Mouse (Mus musculus): ENCODE measurements around the gene Vsx1. TPM values are rescaled to one million over a fixed set of nuclear protein-coding genes. Genes with fewer than 3 reads are reported as not detected.
A peak's percentile ranks its signal among the peaks of the same experiment; 100 is the strongest.

The Vsx1 gene
- total and polyA plus RNA-seq, 2 experiments from 2014 or later, result 0.13 to 0.26 TPM

DNA sequence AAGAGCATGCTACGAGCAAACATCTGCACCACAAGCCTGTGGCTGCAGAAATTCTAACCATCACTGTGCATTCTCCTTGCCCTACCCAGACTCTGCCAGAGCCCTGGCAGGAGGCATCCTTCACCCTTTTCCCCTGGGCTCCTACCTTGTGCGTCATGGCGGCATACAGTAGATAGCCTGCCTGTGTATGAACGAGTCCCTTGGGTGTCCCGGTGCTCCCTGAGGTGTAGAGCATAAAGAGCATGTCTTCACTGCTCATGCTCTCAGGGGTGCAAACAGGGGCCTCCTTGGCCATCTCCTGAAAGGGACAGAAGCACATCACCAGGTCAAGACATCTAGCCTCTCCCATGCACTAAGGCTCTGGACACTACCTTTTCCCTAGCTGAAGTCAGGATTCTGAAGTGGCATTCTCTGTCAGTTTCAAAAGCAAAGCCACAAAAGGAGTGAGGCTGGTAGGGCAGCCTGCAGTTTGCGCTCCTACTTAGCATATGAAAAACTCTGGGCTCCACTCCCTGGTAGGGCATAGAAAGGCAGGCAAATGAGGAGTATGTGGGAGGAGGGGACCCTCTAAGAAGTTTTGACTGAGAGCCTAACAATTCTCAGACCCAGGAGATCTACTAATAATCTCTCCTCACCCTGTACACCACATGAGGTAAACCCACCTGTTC, 51.3 kb downstream of the Vsx1 start:
- H3K4me1 ChIP-seq (ENCODE audit: insufficient read depth, low read length), result no peaks in the 10 kb centered on the region
- no peak overlapping the region for H3K4me3 ChIP-seq (ENCODE audit: low read length)
- no peaks in the 10 kb centered on the region for H3K36me3 ChIP-seq (ENCODE audit: insufficient read depth, low read length)
- no peak for TF ChIP-seq CTCF (IDR thresholded peaks at IDR 0.05; ENCODE audit: low read depth)
- no peak overlapping the region for H3K9ac ChIP-seq (replicated peaks; ENCODE audit: low read length)
- H3K27ac ChIP-seq, result peak overlapping the region; percentile 48; the same call in 1 of the 2 replicates
- H3K4me2 ChIP-seq (ENCODE audit: low read depth, low read length), result no peak overlapping the region
- WGBS, result 33% methylated on average over 6 of the region's 6 CpGs
- H3K27me3 ChIP-seq (ENCODE audit: insufficient read depth, low read length), result no peaks in the 10 kb centered on the region
- 0 out of 2 replicates have a peak, but pooled peaks have one; percentile 61 for ATAC-seq
- H3K9me3 ChIP-seq (ENCODE audit: low read length), result no peaks in the 10 kb centered on the region
- DNase-seq (ENCODE audit: low spot score), result peak; percentile 33

DNA sequence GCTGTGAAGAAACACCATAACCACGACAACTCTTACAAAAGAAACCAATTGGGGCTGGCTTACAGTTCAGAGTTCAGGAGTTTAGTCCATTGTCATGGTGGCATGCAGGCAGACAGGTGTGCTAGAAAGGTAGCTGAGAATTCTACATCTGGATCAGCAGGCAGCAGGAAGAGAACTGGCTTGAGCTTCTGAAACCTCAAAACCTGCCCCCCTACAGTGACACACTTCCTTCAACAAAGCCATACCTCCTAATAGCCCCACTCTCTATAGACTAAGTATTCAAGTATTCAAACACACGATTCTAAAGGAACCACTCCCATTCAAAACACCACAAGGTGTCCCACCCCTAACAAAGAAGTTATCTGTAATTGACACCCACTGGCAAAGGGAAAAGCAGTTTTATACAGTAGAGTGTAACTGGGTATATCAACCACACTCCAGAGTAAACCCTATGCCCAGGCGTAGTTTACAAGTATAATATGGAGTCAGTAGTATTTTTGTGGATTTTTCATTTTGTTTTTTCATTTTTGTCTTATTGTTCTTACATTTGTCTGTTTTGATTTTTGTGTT, 53.2 kb downstream of the Vsx1 start:
- Histone ChIP-seq H3K4me3 (ENCODE audit: low read length) (no peak overlapping the region), H3K9ac (replicated peaks; ENCODE audit: low read length) (no peak overlapping the region), H3K36me3 (ENCODE audit: insufficient read depth, low read length) (no peaks in the 10 kb centered on the region), H3K4me2 (ENCODE audit: low read depth, low read length) (no peak overlapping the region), H3K4me1 (ENCODE audit: insufficient read depth, low read length) (no peaks in the 10 kb centered on the region), H3K27ac (no peak overlapping the region), H3K27me3 (ENCODE audit: insufficient read depth, low read length) (no peaks in the 10 kb centered on the region), H3K9me3 (ENCODE audit: low read length) (no peaks in the 10 kb centered on the region)
- 89% methylated on average over 3 of the region's 3 CpGs for WGBS
- no peak for TF ChIP-seq CTCF (IDR thresholded peaks at IDR 0.05; ENCODE audit: low read depth)
- no peak for ATAC-seq
- no peak for DNase-seq (ENCODE audit: low spot score)

Other genes starting within 250 kb of the Vsx1 start
- gene Zfp442, start 237.9 kb downstream of the Vsx1 start, total RNA-seq (2014; rRNA removed), result 1.5 and 2.4 TPM in 2 replicates
- gene Zfp442, start 237.9 kb downstream of the Vsx1 start, polyA plus RNA-seq (2015; fragmentation: Nextera tagmentation; extraction: Ambion mirVana), result 3.9 and 4.6 TPM in 2 replicates
- 0.11 TPM in 1 of 2 replicates, not detected in the other for gene Zfp345, start 204.3 kb downstream of the Vsx1 start, total RNA-seq (2014; rRNA removed)
- gene Zfp345, start 204.3 kb downstream of the Vsx1 start, polyA plus RNA-seq (2015; fragmentation: Nextera tagmentation; extraction: Ambion mirVana), result 0.10 and 0.11 TPM in 2 replicates
- 1.4 TPM in 1 of 2 replicates, not detected in the other for gene Cst7, start 118.9 kb downstream of the Vsx1 start, total RNA-seq (2014; rRNA removed)
- gene Cst7, start 118.9 kb downstream of the Vsx1 start, polyA plus RNA-seq (2015; fragmentation: Nextera tagmentation; extraction: Ambion mirVana), result 0.30 TPM in 1 of 2 replicates, not detected in the other
- gene Apmap, start 80.8 kb downstream of the Vsx1 start, total RNA-seq (2014; rRNA removed), result 31.1 and 32.6 TPM in 2 replicates
- gene Apmap, start 80.8 kb downstream of the Vsx1 start, polyA plus RNA-seq (2015; fragmentation: Nextera tagmentation; extraction: Ambion mirVana), result 55.6 and 61.6 TPM in 2 replicates
- 33.0 and 43.5 TPM in 2 replicates for gene Acss1, start 20.9 kb downstream of the Vsx1 start, total RNA-seq (2014; rRNA removed)
- gene Acss1, start 20.9 kb downstream of the Vsx1 start, polyA plus RNA-seq (2015; fragmentation: Nextera tagmentation; extraction: Ambion mirVana), result 17.0 and 17.6 TPM in 2 replicates
- gene Entpd6, start 59.7 kb upstream of the Vsx1 start, total RNA-seq (2014; rRNA removed), result 91.4 and 97.1 TPM in 2 replicates
- 76.8 and 79.5 TPM in 2 replicates for gene Entpd6, start 59.7 kb upstream of the Vsx1 start, polyA plus RNA-seq (2015; fragmentation: Nextera tagmentation; extraction: Ambion mirVana)
- 302 and 317 TPM in 2 replicates for gene Pygb, start 97.4 kb upstream of the Vsx1 start, total RNA-seq (2014; rRNA removed)
- gene Pygb, start 97.4 kb upstream of the Vsx1 start, polyA plus RNA-seq (2015; fragmentation: Nextera tagmentation; extraction: Ambion mirVana), result 160 and 169 TPM in 2 replicates
- gene Abhd12, start 215.4 kb upstream of the Vsx1 start, total RNA-seq (2014; rRNA removed), result 158 and 167 TPM in 2 replicates
- gene Abhd12, start 215.4 kb upstream of the Vsx1 start, polyA plus RNA-seq (2015; fragmentation: Nextera tagmentation; extraction: Ambion mirVana), result 161 and 164 TPM in 2 replicates
- 5.4 and 8.6 TPM in 2 replicates for gene Gins1, start 216.0 kb upstream of the Vsx1 start, total RNA-seq (2014; rRNA removed)
- 12.7 and 14.9 TPM in 2 replicates for gene Gins1, start 216.0 kb upstream of the Vsx1 start, polyA plus RNA-seq (2015; fragmentation: Nextera tagmentation; extraction: Ambion mirVana)